Mouse (Mus musculus): ENCODE results near the gene Tmem120a.

- TF ChIP-seq CTCF (IDR thresholded peaks at IDR 0.05; ENCODE audit: low read depth) (no peak), EP300 (optimal IDR thresholded peaks at IDR 0.05) (no peak)
Measured at GRCm38 (mm10) chr5:135751041-135751440, 6.8 kb upstream of the Tmem120a start.
